Mouse (Mus musculus): ENCODE measurements around the gene Stxbp3.
A peak's percentile ranks its signal among the peaks of the same experiment; 100 is the strongest.
"Not testable (repeated sequence)": the region's sequence is repeated elsewhere in the genome, so short reads cannot be mapped to it uniquely, and the experiment has no call there.

Stxbp3 gene

DNA sequence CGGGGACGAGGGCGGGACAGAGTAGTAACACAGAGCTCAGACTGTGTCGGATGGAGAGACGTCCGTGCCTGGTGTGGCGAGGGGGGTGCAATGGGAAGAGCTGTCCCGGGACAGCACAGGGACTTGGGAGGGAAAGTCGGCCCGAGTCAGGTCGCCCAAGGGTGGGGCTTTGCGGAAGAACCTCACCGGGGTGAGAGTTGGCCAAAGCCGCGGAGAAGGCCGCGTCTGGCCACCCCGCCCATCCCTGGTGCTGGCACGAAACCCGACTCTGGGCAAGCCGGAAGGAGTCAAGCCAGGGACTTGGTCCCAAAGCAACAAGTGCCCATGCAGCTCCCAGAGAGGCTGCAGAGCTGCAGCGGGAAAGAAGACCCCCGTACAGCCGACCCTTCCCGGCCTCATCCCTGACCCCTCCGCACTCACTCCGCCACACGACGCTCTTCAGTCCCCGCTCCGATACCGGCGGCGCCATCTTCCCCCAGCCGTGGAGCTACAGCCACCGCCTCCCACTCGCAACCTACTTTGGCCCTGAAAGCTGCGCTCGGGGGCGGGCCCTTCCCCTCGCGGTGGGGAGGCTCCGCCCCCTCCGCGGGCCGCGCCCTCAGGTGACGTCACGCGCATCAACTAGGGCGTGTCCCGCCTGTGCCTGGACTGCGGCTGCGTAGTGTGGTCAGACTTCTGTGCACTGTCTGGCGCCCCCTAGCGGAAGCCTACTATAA lies at the start of gene Stxbp3:
Gene Stxbp3, minus strand, starts transcription at position 527 of the 716 bp plus-strand sequence.
- DNase-seq (ENCODE audit: low spot score in 2 of 2): peak; percentile 96 to 98

DNA sequence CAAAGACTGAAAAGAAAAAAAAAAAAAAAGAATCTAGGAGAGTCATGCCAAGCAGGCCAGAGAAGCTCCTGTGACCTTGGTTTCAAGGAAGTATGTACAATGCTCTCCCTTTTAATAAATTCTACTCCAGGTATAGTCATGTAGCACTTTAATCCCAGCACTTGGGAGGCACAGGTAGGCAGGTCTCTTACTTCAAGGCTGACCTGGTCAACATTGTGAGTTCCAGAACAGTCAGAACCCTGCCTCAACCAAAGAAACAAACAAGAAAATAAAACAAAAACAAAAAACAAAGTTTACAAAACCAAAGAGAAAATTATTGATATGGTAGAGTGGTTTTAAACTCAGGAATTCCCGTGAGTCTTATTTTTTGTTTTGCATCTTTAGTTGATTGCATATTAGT lies 49.6 kb upstream of the Stxbp3 start, which contains the start of gene Fndc7:
Gene Fndc7, minus strand, starts transcription at position 101 of the 400 bp plus-strand sequence.
- DNase-seq (ENCODE audit: low spot score in 2 of 2): no peak

- no peak for DNase-seq (ENCODE audit: low spot score in 2 of 2)
Observed at GRCm38 (mm10) chr3:108887618-108887975, 47.3 kb upstream of the Stxbp3 start.

GRCm38 (mm10) chr3:108886934-108887617 lies 46.8 kb upstream of the Stxbp3 start:
- DNase-seq (ENCODE audit: low spot score in 2 of 2): no peak

GRCm38 (mm10) chr3:108885686-108886530 lies 45.6 kb upstream of the Stxbp3 start:
- DNase-seq (ENCODE audit: low spot score in 2 of 2): no peak

DNA sequence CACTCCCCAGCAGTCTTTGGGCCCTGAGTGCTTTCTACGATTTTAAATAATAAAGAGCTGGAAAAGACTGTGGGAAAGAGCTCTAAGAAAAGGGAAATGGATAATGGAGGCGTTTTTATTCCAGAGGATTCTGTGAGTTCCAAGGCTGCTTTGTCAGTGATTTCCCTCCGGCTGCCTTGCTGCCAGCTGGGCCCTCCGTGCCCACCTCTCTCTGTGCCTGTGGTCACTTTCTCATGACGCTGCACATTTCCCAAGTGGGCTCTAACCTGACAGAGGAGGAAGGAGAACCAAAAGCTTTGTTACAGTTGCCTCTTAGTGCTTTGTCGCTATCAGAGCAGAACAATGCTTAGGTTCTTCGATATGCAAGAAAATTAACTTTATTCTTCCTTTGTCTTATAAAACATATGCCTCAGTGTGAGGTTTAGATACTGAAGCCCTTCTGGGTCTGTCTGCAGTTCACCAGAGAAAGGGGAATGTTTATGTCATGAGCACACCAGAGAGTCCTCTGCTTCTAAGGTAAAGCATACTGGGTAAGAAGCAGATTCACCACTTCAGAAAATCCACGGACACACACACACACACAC lies 44.5 kb upstream of the Stxbp3 start:
- DNase-seq (ENCODE audit: low spot score in 2 of 2): no peak

- DNase-seq (ENCODE audit: low spot score in 2 of 2): no peak
Observed at GRCm38 (mm10) chr3:108883067-108883466, 42.7 kb upstream of the Stxbp3 start.

DNA sequence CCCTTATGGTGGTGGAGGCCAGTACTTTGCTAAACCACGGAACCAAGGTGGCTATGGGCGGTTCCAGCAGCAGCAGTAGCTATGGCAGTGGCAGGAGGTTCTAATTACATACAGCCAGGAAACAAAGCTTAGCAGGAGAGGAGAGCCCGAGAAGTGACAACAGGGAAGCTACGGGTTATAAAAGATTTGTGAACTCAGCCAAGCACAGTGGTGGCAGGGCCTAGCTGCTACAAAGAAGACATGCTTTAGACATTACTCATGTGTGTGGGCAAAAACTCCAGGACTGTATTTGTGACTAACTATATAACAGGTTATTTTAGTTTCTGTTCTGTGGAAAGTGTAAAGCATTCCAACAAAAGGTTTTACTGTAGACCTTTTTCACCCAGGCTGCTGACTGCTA lies 41.5 kb upstream of the Stxbp3 start:
- not testable (repeated sequence) for DNase-seq (ENCODE audit: low spot score in 2 of 2)

DNA sequence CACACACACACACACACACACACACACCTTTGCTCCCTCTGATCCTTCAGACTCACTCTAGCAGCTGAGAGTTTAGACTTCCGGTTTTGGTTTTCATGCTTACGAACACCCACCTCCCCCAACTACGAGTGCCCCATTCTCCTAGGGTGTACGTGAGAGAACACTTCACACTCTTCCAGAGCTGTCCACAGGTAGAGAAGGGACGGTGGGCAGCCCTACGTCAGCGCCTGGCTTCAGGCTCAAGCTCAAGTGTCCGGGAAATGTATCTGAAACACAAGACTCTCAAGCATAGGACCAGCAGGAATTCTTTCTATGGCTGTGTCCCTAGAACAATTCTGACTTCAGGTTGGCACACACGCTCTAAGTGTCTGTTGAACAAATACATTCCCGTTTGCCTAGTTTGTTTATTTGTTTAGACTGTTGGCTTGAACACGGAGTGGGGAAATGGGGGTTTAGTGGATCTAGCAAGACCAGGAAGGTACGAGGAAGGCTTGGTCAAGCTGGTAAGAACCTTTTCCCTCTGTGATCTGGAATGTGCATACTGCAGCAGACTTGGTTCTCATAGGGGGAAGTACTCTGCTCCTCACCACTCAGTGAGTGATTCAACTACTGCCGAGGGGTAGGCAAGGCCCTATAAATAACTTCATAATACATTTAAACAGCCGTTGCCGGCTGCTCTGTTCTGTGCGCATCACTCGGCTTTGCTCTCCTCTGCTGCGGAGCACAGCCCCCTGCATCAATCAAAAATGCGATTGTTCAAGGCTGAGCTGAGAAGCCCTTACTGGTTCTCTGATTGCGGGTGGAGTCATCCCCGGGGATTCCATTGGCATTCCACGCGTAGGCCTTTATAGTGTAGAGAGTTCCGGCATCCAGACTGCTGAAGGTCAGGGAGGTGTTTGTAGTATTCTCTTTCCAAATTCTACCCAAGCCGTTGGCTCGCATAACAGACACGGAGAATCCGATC lies 40.5 kb upstream of the Stxbp3 start:
- no peak for DNase-seq (ENCODE audit: low spot score in 2 of 2)

DNA sequence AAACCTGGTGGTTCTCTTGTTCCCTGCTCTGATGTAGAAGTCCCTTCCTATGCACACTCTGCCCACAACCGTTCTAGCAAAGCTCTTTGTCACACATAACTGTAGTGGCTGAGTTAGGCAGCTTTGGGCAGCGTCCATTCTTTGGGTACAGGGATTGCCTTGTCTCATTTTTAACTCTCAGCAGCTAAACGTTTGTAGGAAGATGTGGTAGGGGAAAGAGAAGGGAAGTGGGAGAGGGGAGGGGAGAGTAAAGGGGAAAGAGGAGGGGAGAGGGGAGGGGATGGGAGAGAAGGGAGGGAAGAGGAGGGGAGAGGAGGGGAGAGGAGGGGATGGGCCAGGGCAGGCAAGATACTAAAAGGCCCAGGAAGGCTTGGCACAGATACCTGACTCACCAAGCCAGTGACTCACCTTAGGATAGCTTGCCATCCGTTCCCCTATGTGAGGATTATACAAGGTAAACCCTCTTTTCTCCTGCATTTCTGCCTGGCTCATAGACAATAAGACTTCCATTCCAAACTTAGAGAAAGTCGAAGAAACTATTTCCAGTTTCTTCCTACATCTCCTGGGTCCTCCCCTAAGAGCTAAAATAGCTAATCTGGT lies 39.6 kb upstream of the Stxbp3 start:
- no peak for DNase-seq (ENCODE audit: low spot score in 2 of 2)

DNA sequence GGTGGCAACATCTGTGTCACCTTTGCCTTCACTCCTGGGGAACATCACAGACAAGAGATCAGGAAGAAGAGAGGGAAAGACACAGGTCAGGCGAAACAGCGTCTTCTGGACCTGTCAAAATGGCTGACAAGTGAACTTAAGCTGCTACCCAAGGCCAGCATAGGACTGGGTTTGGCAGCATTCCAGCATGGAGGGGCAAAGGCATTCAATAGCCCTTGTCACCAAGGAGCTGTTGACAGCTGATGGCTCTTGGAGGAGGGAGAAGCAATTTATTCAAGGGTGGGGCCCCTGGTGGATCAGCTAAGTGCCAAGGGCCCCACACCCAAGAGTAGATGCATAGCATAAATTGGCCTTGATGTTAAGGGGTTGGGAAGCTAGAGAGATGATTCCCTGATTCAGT lies 38.8 kb upstream of the Stxbp3 start:
- no peak for DNase-seq (ENCODE audit: low spot score in 2 of 2)

DNA sequence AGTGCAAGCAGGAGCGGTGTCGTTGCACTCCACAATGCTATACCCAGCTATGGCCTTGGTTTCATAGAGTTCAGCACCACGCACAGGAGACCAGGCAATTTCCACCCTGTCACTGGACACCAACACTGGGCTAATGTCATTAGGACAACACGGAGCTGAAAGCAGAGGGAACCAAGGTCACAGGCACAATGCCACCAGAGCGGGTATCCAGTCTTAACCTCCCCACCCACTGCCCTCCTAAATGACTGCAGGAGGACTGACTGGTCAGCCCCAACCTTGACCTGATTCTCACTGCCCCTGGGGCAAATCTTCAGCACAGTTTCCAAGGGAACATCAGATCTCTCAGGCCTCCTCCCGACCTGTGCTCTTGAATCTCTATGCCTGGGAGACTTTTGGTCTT lies 30.3 kb upstream of the Stxbp3 start:
- DNase-seq (ENCODE audit: low spot score in 2 of 2): no peak

GRCm38 (mm10) chr3:108867449-108867848 lies 27.1 kb upstream of the Stxbp3 start:
- no peak for DNase-seq (ENCODE audit: low spot score in 2 of 2)

GRCm38 (mm10) chr3:108865676-108866075 lies 25.4 kb upstream of the Stxbp3 start:
- no peak for DNase-seq (ENCODE audit: low spot score in 2 of 2)

DNA sequence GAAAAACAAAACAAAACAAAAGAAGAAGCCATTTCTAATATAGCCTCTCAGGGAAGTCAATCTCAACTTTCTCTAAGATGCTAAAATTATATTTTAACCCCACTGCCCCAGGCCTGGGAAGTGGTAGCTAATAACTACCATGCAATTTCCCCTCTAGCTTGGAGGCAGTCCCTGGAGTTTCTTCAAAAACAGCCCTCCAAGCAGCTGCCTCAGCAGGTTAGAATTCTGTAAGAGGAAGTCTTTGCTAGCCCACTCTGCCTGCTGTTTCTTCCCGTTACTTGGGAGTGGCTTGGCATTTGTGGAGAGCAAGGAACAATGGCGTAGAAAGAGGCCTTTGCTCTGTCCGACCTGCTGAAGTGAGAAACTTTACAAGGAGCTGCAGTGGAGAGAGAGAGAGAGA lies 24.8 kb upstream of the Stxbp3 start:
- DNase-seq (ENCODE audit: low spot score in 2 of 2): no peak

DNA sequence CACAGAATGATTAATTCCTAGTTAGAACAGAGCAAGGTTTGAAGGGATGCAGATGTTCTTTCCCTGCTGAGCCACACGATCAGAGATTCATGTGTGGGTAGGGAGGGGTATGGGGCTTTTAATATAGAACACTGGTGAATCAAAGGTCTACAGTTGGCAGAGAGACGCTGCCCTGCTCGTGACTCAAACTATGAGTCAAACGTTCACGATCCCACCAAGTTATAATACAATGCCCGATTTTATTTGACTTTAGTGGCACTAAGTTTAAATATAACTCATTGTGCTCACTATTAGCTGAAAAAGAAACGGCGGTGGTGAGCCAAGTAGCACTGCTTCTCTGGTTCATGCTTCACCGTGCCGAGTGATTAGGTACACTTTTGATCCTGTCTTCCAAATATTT lies 22.8 kb upstream of the Stxbp3 start:
- no peak for DNase-seq (ENCODE audit: low spot score in 2 of 2)

- not testable (repeated sequence) for DNase-seq (ENCODE audit: low spot score in 2 of 2)
Observed at GRCm38 (mm10) chr3:108862282-108862681, 22.0 kb upstream of the Stxbp3 start.

DNA sequence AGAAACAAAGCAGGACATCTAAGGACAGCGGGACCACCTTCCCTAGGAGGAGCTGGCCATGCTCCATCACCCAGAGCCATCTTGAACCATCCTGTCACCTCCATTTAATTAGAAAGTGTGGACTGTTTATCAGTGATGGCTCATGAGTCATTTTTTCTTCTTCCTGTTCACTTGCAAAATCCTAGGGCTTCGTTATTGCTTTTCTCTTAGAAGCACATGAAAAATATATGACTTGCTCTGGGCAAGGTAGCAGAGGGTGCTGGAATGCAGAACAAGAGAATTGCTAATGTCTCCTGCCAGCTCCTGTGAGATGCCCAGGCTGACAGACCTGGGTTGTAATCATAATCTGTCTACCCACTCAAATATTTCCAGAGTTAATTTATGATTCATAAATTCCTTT lies 20.5 kb upstream of the Stxbp3 start:
- no peak for DNase-seq (ENCODE audit: low spot score in 2 of 2)

- DNase-seq (ENCODE audit: low spot score in 2 of 2): no peak
Observed at GRCm38 (mm10) chr3:108858231-108858770, 18.0 kb upstream of the Stxbp3 start.

DNA sequence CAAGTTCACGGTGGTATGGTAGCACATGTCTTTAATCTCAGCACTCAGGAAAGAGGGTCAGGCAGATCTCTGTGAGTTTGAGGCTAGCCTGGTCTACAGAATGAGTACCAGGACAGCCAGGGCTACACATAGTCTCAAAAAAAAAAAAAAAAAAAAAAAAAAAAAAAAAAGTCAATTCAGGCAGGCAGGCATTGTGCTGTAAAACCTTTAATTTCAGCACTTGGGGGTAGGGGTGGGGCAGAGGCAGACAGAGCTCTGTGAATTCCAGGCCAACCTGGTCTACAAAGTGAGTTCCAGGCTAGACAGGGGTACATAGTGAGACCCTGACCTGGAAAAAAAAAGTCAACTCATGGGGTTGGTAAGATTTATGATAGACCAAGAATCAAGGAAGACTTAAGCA lies 17.4 kb upstream of the Stxbp3 start:
- DNase-seq (ENCODE audit: low spot score in 2 of 2): no peak

Measured in frontal cortex, postnatal 10 days (tissue).